Mouse (Mus musculus) heart, adult 2 months (tissue): Measurements from ENCODE around the gene Crtam.

Experiments
- CTCF ChIP-seq: fragments of 200-600 bp; IDR thresholded peaks from 2 replicates; pipeline ENCODE4 v1.8.1; 2022; ENCODE audit warnings: antibody characterized with exemption, mild to moderate bottlenecking, moderate library complexity
- EP300 ChIP-seq: fragments of 200-500 bp; IDR thresholded peaks from 2 replicates; pipeline ENCODE4 v1.6.1; 2011; ENCODE audit warnings: low read depth, low read length, control low read depth; ENCODE audit not compliant: insufficient read depth

- TF ChIP-seq EP300, result no peak
- TF ChIP-seq CTCF, result peak; percentile 17; the same call in 1 of the 2 replicates
These were observed 56.0 kb downstream of the Crtam start for GRCm38 (mm10) chr9:40948473-40948872.
